Mouse (Mus musculus) testis, adult 2 months (tissue): ENCODE data around the gene Ddx31.

Experiments
- CTCF ChIP-seq: fragments of 200-500 bp; IDR thresholded peaks from 2 replicates; pipeline ENCODE4 v1.5.1; 2012; ENCODE audit warnings: low read depth, mild to moderate bottlenecking, inconsistent platforms, low read length, moderate library complexity; ENCODE audit not compliant: control insufficient read depth, insufficient read depth, insufficient replicate concordance
- POLR2A ChIP-seq: fragments of 200-500 bp; IDR thresholded peaks from 2 replicates; pipeline ENCODE4 v1.6.1; 2012; ENCODE audit warnings: low read depth, mild to moderate bottlenecking, inconsistent platforms, low read length, moderate library complexity; ENCODE audit not compliant: control insufficient read depth

DNA sequence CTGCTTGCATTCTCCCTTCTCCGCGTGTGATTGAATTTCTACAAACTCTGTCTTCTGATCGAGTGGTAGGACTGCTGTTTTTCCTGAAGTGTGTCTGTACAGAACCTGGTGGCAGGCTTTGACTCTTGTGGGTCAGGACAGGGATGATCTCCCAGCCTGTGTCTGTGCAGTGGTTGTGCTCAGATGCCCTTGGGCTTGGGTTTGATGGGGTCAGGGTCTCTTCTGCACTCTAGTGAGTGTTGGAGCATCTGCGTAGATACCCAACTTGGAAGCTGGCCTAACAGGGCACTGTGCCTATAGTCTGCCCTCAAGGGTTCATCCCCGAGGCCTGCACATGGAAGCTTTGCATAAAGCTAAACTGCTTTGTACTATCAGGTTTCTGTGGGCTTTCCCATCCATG lies 63.7 kb downstream of the Ddx31 start:
- TF ChIP-seq CTCF = no peak
- TF ChIP-seq POLR2A = no peak
